Mouse (Mus musculus): ENCODE measurements at regions not wholly inside any gene's neighbourhood (a gene's known extent, or its start where the extent isn't known, plus 50 kb on each side); places are given as distances from the start of the nearest gene placed in this dataset.

GRCm38 (mm10) chr1:72108678-72109077, 103.4 kb downstream of the Mreg start:
- no peak for DNase-seq (ENCODE audit: extremely low spot score, low spot score)

DNA sequence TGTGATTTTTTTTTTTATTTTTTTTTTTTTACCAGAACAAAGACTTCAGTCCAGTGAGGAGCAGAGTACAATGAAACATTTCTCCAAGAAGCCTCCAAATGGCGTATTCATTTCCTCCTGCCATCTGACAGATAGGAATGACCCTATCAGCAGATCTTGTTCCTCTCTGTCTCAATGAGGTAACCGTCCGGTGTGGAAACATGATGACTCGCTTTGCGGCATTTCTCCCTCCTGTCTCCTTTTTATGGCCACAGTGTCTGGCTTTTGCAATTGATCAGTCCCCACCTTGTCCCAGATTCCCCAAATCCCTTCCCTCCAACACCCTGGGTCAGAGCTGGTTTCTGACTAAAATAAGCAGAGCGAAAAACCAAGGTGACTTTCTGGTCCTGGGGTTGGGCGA, 105.0 kb downstream of the Mreg start:
- no peak for DNase-seq (ENCODE audit: extremely low spot score, low spot score)

GRCm38 (mm10) chr1:72106655-72107054, 105.5 kb downstream of the Mreg start:
- no peak for DNase-seq (ENCODE audit: extremely low spot score, low spot score)

DNA sequence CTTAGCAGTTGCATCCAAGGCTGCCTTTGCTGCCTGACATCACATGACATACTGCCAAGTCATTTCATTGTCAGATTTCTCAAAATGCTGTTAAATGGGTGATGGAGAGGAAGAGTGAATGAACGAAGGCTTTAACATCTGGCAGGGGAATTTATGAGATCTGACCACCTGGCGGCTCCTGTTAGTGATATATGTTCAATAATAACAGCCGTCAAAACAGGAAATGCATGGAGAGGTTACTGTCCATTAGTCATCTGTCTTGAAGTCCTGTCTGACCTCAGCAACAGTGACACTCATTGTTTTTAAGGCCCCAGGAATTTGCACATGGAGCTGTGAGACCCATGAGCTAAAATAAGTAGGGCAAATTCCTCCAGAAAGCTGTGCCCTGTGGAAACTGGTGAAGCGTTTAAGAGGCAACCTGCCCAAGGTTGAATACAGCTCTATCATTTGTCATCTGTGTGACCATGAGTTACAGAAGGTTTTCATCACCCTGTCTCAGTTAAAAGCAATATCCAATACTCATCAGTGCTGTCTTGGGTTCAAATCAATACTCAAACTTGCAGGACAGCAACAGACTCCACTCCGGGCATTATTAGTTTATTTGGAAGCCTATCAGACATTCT, 106.6 kb downstream of the Mreg start:
- no peak for DNase-seq (ENCODE audit: extremely low spot score, low spot score)

DNA sequence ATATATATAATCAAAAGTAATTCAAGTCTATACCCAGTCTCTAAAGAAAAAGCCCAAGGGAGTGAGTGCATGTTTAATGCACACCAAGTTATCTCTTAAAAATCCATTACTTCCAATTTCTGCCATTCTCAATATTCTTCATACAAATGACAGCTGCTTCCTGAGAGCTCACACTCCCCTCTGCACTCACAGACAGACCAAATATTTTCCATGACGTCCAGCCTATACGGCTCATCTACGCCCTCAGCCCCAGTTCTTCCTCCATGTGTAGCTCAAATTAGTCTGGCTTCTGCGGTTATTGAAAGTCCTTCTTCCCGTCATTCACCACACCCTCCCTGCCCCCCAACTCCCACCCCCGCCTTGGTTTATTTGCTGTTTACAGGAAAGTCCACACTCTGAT, 108.1 kb downstream of the Mreg start:
- DNase-seq (ENCODE audit: extremely low spot score, low spot score) = no peak

DNA sequence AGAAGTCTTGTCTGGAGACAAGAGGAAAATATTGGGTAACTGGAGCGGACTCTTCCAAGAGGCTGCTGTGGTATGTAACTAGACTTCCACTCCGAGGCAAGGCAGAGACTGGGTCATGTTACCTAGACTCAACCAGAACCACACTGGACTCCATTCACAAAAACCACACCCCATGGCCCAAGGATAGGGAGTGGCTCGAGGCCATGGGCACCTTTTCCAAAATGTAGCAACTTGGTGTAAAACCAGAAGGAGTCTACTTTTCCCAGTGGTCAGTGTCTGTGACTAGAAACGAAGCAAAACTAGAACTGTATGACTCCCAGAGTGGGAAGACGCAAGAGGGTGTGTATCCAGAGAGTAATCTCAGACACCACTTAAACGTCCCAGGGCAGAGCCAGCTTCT, 108.7 kb downstream of the Mreg start:
- DNase-seq (ENCODE audit: extremely low spot score, low spot score) = no peak

DNA sequence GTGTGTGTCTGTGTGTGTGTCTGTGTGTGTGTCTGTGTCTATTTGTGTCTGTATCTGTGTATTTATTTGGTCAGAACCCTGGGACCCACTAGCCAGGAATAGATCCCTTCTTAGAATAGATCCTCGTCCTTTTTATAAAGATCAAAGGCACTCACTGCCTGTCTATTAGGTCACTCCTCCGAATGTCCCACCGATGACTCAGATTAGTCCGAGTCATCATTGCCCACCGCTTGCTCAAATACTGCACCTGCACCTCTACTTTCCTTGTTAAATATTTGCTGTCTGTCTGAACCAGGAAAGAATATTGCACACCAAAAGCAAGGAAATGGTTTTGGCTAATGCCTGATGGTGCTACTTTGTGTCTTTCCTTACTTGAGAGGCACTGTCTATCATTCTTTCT, 112.7 kb downstream of the Mreg start:
- DNase-seq (ENCODE audit: extremely low spot score, low spot score) = no peak

DNA sequence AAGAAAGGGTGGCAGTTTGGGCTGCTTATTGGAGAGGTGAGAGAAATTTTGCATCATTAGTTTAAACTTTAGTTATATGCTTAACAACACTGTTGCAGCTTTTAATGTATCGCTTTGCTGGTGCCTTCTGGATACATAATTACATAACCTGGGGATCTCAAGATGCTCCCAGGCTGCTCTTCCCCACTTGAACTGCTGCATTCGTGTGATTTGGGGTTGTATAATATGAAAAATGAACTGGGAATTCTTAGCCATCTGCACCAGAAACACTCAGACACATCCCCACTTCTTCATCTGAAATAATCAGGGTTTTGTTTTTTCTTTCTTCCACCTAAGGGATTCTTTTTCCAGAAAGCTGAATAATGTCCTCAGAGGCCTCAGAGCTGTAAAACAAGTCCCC, 120.8 kb downstream of the Mreg start:
- no peak for DNase-seq (ENCODE audit: extremely low spot score, low spot score)

DNA sequence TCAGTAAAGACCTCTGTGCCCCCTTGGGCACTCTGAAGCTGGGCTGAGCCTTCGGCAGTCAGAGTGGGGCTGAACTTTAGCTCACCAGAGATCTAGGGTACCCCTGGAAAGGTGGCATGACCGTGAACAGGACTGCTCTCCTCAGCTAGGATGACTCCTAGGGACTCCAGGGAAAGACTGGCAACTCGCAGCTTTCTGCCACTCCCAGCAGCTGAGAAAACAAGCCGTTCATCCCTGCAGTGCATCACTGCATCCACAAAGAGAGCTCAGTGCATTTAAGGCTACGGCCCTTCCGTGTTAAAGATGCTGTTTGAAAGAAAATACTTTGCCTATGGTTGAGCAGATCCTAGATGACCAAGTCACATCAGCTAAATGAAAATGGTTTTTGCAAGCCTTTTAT, 126.4 kb downstream of the Mreg start:
- no peak for DNase-seq (ENCODE audit: extremely low spot score, low spot score)

- no peak for DNase-seq (ENCODE audit: extremely low spot score, low spot score)
Measured at GRCm38 (mm10) chr1:72084219-72084618, 127.9 kb downstream of the Mreg start.

DNA sequence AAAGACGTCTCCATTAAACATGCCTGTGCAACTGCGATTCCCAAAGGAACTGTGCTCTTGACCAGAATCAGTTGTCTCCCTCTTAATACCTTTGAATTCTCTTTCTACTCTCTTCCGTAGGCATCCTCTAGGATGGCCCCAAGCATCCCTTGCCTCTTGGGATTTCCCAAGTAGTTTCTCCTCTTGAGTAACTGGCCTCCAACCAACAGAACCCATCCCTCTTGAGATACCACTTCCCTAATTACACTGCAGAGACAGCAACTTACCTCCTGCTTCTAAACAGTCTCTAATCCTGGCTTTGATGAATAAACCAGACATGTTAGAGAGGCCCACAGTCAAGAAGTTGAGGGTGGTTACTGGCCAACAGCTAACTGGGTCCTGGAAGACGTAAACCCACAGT, 129.7 kb downstream of the Mreg start:
- no peak for DNase-seq (ENCODE audit: extremely low spot score, low spot score)

DNA sequence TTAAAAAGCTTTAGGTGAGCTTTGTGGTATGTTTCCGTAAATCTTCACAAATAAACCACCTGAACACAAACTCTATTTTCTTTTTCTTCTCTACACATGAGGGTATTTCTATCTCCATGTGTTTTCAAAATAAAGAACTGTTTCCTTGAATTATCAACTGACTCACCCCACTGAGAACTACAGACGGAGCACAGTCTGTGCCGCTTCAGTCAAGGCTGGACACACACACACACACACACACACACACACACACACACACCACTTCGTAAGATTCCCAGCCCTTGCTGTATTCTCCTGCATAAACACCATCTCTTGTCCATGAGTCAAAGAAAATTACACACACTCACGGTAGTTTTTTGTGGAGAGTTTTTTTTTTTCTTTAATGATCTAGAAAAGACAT, 130.3 kb downstream of the Mreg start:
- no peak for DNase-seq (ENCODE audit: extremely low spot score, low spot score)

- DNase-seq (ENCODE audit: extremely low spot score, low spot score) = no peak
Measured at GRCm38 (mm10) chr1:72078926-72079550, 133.1 kb downstream of the Mreg start.

DNA sequence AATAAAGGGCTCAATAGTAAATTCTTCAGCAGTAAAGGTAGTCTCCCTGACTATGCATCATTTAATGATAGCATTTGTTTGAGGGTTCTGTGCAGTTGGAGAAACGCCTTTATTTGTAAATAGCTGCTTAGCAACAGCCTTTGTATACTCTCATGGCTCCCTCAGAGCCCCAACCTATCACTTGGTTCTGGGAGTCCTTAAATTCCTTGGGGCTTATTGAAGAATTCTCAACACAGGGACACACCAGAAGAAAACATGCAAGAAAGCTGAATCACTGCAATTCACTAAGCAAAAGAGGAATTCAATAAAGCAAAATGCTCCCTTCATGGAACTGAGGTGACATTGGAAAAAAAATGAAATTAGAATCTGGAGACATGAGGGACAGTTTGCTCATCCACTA, 135.8 kb downstream of the Mreg start:
- DNase-seq (ENCODE audit: extremely low spot score, low spot score) = no peak

DNA sequence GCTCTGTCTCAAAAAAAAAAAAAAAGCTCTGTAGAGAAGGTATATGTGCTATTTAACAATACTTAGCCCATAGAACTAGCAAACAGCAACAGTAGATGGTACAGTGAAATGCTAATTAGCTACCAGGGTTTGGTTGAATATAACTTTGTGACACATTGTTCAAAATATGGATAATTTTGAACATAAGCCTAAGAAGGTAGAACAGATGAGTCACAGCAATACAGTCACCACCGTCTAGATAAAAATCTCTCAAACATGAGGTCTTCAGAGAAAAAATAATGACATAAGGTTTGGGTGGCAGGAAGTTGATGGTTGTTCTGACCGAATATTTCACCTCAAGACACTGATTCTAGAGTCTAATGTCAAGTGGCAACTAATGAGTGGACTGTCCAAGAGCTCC, 136.6 kb downstream of the Mreg start:
- no peak for DNase-seq (ENCODE audit: extremely low spot score, low spot score)

- DNase-seq (ENCODE audit: extremely low spot score, low spot score) = no peak
Measured at GRCm38 (mm10) chr1:72073245-72073644, 138.9 kb downstream of the Mreg start.

DNA sequence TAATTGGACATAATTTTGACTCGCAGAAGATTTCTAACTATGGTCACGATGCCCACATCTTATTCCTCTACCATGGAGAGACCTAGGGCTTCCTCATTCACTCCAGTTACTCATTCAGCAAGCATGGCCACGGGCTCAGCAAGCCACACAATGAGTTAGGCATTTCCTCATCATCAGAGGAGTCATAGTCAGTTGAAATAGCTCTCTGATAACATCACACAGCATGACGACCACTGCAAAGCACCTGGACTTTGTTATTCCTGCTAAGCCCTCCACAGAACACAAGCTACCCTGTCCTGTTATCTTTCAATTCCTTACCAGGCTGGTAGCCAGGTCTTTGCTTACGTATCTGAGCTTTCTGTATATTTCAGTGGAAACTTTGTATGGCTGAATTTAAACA, 141.6 kb downstream of the Mreg start:
- DNase-seq (ENCODE audit: extremely low spot score, low spot score) = no peak

GRCm38 (mm10) chr1:72069056-72069455, 143.1 kb downstream of the Mreg start:
- no peak for DNase-seq (ENCODE audit: extremely low spot score, low spot score)

GRCm38 (mm10) chr1:72065090-72065489, 147.0 kb downstream of the Mreg start:
- no peak for DNase-seq (ENCODE audit: extremely low spot score, low spot score)

DNA sequence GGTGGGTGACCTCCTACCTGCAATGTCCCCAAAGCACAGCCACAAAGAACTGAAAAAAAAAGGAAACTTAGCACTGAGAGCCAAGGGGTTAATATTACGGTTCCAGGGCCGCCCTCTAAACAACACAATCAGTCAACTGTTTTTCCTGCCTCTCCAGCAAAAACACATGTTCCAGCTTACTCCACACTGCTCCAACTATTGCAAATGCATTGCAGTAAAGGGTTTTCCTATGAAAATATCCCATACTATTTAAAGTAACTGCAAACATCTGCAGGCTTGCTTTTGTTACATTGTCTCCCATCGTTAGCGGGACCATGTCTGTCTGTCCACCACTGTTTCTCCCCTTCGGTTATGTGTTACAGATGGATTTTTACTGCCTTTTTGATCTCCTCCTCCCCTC, 151.7 kb downstream of the Mreg start:
- no peak for DNase-seq (ENCODE audit: extremely low spot score, low spot score)

- no peak for DNase-seq (ENCODE audit: extremely low spot score, low spot score)
Measured at GRCm38 (mm10) chr1:72058045-72058703, 153.9 kb downstream of the Mreg start.

- DNase-seq (ENCODE audit: extremely low spot score, low spot score) = no peak
Measured at GRCm38 (mm10) chr1:72054541-72054940, 157.6 kb downstream of the Mreg start.

- no peak for DNase-seq (ENCODE audit: extremely low spot score, low spot score)
Measured at GRCm38 (mm10) chr1:72050858-72051257, 161.2 kb downstream of the Mreg start.

Data from neural tube, embryonic 10.5 days (tissue).